Mouse (Mus musculus): ENCODE results near the gene Wtap.
"Not testable (repeated sequence)": the region's sequence is repeated elsewhere in the genome, so short reads cannot be mapped to it uniquely, and the experiment has no call there.

Wtap gene

DNA sequence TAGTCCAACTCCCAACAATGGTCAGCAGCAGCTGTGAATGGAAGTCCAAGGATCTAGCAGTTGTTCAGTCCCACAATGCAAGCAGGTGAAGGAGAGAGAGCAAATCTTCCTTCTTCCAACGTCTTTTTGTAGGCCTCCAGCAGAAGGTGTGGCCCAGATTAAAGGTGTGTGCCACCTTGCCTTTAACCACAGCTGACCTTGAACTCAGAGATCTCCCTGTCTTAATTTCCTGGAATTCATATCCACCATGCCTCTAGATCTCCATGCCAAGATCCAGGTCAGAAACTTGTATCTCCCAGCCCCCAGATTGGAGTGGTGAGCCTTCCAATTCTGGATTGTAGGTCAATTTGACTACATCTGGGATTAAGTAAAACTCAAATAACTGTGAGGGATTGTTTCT, at the start of gene Wtap:
Gene Wtap (minus strand): TSS at position 101 of the 400 bp plus-strand sequence.
- no peak for DNase-seq (ENCODE audit: low read depth)

DNA sequence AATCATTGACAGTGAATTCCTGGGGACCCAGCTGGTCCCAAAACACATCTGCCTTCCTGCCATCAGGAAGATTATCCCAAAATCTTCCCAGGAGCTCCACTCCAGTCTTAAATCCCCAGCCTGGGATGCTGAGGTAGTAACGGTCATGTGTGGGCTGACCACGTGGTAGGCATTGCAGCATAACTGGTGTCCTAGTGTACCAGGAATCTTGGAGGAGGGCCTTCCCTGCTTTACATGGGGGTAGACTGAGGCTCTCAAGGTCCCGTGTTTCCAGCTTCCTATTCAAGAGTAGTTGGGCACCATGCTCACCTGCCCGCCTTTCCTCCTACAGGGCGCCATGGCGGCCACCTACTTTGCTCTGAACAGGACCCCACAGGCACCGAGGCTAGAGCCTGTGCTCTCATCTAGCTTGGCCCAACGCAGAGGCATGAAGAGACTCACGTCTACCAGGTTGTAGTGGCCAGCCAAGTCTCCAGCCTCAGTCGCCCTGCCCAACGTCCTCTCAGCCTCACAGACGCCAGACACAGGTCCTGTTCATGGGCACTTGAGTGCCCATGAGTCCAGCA, 42.7 kb upstream of the Wtap start:
- not testable (repeated sequence) for DNase-seq (ENCODE audit: low read depth)

DNA sequence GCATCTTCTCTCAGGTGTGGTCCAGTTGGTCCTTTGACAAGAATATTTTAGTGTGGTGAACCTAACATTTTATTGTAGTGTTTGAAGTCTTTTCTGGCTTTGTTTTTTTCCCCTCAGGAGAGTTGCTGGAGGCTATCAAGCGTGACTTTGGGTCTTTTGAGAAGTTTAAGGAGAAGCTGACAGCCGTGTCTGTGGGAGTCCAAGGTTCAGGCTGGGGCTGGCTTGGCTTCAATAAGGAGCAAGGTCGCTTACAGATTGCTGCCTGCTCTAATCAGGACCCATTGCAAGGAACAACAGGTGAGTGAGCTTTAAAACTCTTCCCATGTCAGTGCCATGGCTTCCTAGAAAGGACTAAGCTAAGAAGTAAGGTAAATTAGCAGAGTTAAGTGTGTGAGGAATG, 19.3 kb upstream of the Wtap start:
- DNase-seq (ENCODE audit: low read depth), result no peak

DNA sequence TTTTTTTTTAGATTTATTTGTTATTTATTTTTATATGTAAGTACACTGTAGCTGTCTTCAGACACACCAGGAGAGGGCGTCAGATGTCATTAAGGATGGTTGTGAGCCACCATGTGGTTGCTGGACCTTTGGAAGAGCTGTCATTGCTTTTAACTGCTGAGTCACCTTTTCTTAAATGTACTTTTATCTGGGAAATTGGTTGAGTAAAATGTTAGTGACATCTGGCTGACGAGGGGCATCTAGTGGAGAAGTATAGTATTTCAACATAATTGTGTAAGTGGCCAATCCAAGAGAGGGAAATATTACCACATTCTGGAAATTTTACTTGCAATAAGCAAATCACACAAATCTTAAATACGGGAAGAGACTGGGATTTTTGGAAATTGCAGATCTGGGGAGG, 15.9 kb upstream of the Wtap start:
- DNase-seq (ENCODE audit: low read depth), result peak; percentile 80

DNA sequence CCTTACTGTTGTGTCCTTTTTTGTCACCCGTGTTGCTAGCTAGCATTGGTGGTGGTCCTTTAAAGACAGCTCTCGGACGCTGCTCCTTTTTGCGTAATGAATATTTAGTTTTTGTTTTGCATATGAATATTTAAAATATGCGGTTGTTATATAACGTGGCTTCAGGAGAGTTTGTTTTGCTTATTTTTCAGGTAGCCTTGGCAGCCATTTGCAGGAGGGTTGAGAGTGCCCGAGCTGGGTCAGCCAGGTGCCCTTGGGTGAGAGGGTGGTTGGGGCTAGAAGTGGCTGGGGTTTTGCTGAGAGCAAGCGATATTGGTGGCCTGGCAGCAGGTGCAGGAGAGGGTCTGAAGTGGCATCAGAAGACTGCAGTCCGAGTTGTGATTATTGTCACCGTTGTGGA, 14.6 kb upstream of the Wtap start:
- DNase-seq (ENCODE audit: low read depth), result no peak

DNA sequence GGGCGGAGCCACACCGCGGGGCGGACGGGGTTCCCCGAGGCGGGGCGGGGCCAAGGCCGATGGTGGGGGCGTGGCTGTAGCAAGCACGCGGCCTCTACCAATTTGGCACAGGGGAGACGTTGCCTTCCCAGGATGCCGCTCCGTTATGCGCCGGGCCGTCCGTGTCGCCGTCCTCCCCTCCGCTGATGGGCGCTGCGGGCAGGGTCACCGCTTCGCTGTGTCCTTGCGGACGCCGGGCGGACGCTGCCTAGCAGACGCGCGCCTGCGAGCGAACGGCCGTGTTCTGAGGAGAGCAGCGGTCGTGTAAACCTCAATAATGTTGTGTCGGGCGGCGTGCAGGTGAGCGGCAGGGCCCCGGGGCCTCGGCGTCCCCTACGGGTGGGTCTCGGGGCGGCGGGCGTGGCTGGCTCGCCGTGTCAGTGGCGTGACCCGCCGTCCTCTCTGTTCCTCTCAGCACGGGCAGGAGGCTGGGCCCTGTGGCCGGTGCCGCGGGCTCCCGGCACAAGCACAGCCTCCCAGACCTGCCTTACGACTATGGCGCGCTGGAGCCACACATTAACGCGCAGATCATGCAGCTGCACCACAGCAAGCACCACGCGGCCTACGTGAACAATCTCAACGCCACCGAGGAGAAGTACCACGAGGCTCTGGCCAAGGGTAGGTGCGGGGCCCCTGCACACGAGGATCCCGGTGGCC, 13.9 kb upstream of the Wtap start:
- peak; percentile 89 for DNase-seq (ENCODE audit: low read depth)

DNA sequence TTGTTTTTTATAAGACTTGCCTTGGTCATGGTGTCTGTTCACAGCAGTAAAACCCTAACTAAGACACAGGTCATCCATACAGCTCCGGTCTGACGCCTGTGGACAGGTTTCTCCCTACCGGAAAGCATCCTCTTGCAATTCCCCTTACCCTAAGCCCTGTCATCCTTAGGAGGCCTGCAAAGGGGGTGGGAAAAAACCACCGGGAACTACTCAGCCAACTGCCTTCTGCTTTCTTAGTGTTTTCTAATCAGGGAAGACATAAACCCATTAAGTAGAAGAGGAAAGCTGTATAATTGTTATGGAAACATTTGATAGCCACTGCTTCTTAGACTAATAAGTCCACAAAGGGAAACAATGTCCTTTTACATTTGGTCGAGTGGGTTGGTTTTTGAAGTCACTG, 13.0 kb upstream of the Wtap start:
- DNase-seq (ENCODE audit: low read depth), result no peak

DNA sequence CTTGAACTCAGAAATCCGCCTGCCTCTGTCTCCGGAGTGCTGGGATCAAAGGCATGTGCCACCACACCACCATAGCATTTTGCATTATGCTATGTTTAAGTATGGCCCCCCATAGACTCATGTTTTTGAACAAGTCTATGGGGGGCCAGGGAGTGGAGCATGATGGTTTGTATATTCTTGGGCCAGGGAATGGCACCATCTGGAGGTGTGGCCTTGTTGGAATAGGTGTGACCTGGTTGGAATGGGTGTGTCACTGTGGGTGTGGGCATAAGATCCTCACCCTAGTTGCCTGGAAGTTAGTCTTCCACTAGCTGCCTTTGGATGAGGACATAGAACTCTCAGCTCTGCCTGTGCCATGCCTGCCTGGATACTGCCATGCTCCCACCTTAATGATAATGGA, 12.6 kb upstream of the Wtap start, which contains the start of gene Sod2:
Gene Sod2 (plus strand): TSS at position 301 of the 400 bp plus-strand sequence.
- not testable (repeated sequence) for DNase-seq (ENCODE audit: low read depth)

DNA sequence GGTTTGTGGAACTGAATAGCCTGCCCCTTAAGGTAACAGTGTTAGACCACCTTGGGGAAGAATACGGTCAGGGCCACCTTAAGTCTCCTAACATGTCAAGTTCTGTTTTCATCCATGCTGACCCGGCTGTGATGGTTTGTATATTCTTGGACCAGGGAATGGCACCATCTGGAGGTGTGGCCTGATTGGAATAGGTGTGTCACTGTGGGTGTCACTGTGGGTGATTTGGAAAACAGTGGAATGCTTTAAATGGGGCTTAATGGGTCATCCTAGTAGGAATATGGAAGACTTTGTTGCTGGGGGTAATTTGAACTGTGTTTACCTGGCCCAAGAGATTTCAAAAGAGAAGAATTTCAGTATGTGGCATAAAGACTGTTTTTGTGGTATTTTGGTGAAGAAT, 10.5 kb upstream of the Wtap start:
- not testable (repeated sequence) for DNase-seq (ENCODE audit: low read depth)

DNA sequence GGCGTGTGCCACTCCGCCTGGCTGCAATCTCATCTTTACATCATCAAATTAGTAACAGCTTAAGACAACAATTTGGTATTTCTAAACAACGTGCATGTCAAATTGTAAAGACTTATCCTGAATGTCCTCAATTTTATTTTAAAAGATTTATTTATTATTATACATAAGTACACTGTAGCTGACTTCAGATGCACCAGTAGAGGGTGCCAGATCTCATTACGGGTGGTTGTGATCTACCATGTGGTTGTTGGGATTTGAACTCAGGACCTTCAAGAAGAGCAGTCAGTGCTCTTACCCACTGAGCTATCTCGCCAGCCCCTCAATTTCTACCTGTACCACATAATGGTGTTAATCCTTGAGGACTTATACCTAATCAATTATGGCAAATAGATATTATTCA, 8.3 kb upstream of the Wtap start:
- not testable (repeated sequence) for DNase-seq (ENCODE audit: low read depth)

DNA sequence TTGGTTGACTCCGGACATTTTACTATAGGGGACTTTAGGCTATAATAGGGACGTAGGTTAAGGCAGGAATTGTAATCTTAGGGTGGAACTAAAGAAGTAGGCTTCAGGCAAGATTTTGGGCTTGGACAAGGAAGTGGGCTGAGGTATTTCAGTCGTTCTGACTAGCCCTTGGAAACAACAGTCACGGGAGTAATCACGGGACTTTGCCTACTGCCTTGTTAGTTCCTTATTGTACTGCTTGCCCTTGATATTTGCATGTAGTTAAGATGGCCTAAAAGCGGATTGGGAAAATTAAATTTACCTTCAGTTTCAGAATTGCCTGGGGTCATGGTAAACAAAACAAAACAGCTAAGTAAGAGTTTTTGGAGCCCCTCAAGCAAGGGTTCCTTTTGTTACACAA, 5.1 kb upstream of the Wtap start:
- DNase-seq (ENCODE audit: low read depth), result no peak

DNA sequence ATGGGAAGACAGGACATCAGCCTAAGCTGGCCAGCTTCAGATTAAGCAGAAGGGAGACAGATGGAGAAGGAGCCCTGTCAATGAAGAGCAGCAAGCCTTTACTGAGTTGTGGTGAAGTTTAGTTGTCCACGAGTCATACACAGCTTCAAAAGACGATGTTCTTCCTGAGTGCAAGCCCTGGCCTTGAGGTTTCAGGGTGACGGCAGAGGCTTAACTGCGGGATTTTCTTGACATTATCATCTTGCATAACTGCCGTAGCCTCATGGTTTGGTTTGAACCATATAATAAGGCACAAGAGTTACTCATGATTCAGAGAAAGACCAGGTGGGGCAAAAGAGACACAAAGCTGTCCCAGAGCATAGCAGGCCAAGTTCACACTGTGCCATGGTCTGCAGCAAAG, 3.9 kb upstream of the Wtap start:
- no peak for DNase-seq (ENCODE audit: low read depth)

DNA sequence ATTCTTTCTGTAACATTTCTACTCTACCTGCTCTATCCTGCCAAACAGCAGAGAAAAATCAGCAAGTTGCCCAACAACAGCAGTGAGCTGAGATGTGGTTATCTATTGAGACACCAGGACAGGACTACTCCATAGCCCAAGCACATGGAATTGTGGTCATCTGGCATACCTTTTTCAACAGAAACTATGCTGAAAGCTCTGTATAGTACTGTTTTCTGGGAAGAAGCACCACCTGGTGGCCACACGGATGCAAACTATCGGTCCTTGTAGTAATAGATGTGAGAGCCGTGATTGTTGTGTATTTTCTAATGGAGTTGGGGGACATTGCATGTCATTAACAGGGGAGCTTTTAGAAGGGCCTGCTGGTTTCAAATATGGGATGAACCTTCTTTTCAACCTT, 2.4 kb upstream of the Wtap start:
- no peak for DNase-seq (ENCODE audit: low read depth)

DNA sequence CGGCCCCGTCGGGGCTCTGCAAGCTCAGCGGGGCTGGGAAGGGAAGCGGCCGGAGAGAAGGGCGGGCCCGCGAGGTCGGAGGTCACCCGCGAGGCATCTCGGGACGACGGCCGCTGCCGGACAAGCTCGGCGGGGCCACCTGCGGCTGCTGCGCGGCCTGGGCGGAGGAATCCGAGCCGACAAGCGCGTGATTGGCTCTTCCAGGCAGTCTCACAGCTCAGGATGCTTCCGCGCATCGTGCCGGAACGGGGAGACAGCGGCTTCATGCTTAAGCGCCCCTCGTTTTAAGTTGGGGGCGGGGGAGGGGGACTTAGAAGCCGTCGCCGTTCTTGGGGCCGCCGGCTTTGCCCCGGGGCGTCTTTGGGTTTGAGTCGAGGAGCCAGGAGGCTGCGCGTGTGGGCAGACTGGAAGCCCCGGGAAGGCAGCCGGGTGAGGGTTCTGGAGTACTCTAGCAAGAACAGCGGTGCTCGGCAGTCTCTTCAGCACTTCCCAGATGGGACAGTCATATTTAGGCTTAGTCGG, 1.4 kb downstream of the Wtap start:
- peak; percentile 82 for DNase-seq (ENCODE audit: low read depth)

DNA sequence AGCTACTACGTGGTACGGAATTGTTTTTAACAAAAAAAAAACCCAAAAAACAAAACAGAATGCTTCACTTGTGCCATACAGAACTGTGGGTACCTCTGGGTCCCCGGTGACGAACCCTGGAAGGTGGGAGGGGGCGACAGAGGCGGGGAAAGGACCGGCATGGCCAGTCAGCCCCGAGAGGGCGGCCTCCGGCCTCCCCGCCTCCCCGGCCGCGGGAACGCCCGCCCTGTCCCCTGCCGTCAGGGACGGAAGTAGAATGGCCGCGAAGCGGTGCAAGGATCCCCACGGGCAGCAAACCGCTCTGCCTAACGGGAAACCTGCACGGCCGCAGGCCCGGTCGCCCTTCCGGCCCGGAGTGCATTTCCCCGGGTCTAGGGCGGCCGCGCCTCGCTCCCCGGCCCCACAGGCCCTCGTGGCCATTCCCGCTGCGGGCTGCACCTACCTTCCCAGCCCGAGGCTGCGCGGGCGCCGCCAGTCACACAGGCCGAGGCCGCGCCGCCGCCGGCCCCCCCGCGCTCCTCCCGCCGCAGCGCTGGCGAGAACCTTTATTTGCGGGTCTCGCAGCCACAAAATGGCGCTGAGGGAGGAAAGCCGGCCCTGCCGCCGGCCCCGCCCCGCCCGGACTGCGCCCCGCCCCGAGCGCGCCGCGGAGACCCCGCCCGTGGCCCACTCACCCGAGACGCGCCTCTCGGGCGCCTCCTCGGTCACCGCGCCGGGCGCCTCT, 2.2 kb downstream of the Wtap start:
- peak; percentile 51 for DNase-seq (ENCODE audit: low read depth)

DNA sequence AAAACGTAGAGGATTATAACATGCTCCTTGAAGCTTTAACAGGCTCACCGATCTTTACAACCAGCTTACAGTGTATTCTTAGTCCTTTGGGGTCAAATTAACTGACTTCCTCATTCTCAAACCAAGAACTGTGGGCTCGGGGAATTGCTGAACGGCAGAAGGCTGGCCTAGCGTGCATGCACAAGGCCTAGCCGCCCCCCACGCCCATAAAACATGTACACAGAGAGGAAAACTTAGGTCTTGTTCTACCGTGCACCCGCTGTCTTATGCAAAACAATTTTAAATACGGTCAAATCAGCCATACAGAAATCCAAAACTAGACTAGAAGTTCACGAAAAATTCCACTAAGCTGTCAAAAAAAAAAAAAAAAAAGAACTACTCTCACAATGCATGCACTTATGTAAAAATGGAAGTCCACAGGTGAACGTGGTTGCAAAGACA, 2.8 kb downstream of the Wtap start:
- DNase-seq (ENCODE audit: low read depth), result no peak

DNA sequence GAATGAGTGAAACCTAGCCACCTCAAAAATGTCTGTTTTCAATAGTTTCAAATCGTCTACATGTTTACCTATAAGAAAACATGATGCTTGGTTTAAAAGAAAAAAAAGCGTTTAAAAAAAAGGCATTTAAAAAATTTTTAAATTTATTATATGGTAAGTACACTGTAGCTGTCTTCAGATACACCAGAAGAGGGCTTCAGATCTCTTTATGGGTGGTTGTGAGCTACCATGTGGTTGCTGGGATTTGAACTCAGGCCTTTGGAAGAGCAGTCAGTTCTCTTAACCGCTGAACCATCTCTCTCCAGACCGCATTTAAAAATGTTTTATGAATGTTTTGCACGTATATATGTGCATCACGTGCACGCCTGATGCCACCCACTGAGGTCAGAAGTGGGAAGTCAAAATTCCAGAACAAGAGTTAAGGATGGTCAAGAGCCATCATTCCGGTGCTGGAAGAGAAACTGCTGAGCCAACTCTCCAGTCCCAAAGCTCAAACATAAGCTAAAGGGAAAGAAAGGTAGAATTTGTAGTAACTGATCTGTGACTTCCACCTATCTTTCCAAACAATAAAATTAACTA, 3.3 kb downstream of the Wtap start:
- DNase-seq (ENCODE audit: low read depth), result no peak

DNA sequence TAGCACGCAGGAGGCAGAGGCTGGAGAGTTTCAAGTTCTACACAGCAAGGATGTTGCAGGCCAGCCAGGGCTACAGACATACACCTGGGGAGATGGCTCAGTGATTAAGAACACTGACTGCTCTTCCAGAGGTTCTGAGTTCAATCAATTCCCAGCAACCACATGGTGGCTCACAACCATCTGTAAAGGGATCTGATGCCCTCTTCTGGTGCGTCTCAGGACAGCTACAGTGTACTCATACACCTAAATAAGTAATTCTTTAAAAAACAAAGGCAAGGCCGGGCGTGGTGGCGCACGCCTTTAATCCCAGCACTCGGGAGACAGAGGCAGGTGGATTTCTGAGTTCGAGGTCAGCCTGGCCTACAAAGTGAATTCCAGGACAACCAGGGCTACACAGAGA, 5.9 kb downstream of the Wtap start:
- not testable (repeated sequence) for DNase-seq (ENCODE audit: low read depth)

DNA sequence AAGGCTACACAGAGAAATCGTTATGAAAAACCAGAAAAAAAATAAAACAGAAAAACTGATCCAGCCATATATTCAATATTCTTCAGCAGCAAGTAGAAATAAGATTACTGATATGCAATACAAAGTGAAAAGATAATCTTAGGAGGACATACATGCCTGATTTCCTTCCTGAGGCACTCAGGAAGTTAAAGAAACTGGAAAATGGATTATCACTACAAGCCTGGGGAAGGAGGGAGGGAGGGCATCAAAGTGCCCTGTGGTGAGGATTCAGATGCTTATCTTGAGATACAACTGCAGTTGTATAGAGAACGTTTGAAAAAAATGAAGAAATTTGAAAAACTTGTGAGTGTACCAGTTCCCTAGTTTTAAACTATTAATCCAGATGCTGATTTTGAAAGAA, 10.0 kb downstream of the Wtap start:
- no peak for DNase-seq (ENCODE audit: low read depth)

DNA sequence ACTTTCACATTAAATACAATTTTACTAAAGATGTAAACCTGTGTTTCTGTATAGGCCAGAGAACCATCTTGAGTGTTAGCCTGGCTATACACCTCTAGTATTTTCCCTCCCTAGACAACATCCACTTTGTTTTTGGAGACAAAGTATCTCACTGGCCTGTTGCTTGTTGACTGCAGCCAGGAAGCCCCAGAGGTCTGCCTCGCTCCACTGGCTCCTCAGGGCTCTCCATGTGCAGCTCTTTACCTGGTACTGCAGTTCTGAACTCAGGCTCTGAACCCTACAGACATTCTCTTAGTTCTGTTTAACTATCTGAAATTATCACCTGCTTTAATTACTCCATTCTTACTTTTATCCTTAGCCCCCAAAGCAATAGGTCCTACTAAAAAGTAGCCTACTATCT, 15.4 kb downstream of the Wtap start:
- DNase-seq (ENCODE audit: low read depth), result no peak

DNA sequence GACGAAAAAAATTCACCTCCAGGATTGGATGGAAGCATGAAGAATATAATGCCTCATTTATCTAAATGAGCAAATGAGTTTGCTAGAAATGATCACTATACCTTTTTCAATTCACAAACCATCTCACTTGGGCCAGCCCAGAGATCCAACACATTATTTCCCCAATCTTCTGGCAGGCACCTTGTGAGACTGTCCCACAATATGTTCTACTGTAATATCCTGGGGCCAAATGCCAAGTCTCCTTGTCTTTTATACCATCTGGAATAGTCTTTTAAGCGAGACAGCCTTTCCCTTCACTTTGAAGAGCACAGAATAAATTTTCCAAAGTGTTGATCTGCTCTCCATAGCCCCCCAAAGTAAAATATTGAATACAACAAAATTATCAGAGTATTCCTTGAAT, 20.1 kb downstream of the Wtap start:
- DNase-seq (ENCODE audit: low read depth), result no peak

DNA sequence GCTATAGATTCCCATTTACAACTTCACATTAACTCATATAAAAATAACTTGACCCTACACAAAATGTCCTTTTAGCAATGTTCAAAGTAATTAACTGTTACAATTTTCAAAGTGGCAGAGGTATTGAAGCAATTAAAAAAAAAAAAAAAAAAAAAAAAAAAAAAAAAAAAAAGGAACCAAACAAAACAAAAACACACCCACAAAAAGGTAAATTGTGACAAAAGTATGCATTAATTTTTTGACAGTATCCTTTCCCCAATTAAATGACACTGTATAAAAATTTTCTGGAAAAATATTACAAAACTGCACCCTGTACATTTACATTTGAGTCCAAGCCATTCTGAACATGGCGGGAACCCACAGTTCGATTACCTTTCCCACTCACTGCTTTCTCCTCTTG, 26.8 kb downstream of the Wtap start:
- no peak for DNase-seq (ENCODE audit: low read depth)

DNA sequence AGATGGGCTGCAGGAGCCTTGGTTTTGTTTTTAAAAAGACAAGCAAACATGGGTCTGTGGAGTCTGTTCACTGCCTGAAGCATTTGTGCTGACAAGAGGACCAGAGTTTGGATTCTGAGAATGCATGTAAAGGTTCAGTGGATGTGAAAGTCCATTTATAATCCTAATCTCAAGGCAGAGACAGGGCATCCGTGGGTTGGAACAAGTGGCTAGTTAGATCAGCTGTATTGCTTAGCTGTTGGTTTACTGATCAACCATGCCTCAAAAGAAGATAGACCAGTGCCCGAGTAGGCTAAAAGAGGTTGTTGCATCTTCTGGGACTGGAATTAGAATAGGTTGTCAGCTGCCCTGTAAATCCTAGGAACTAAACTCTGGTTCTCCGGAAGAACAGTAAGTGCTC, 30.5 kb downstream of the Wtap start:
- no peak for DNase-seq (ENCODE audit: low read depth)

All from c-Kit-positive CD71-positive TER-119-negative erythroid progenitor cells, embryonic 14.5 days (primary cell).